Mouse (Mus musculus) lung, embryonic 16.5 days (tissue): ENCODE measurements around the gene Scrg1. TPM values are rescaled to one million over a fixed set of nuclear protein-coding genes. Genes with fewer than 3 reads are reported as not detected.
"Not testable (repeated sequence)": the region's sequence is repeated elsewhere in the genome, so short reads cannot be mapped to it uniquely, and the experiment has no call there.

Experiments
- ATAC-seq: fragments of 200-750 bp; cut with Nextera tagmentation; 2 replicates; pipeline ENCODE4 v1.8.0; 2017; ENCODE audit warnings: low read depth, mild to moderate bottlenecking, moderate library complexity
- H3K27ac ChIP-seq: fragments of 300-500 bp; sonication (generic); 2 replicates; pipeline ENCODE4 v1.5.1; 2014; ENCODE audit warnings: mild to moderate bottlenecking, control low read depth, low read length
- H3K27me3 ChIP-seq: fragments of 300-500 bp; sonication (generic); 2 replicates; pipeline ENCODE4 v1.6.1; 2014; ENCODE audit warnings: low read depth, low read length, mixed read lengths; ENCODE audit not compliant: control insufficient read depth, insufficient read depth
- H3K36me3 ChIP-seq: fragments of 300-500 bp; sonication (generic); 2 replicates; pipeline ENCODE4 v1.6.1; 2014; ENCODE audit warnings: low read length; ENCODE audit not compliant: control insufficient read depth, insufficient read depth
- H3K4me1 ChIP-seq: fragments of 300-500 bp; sonication (generic); replicated peaks from 2 replicates; pipeline ENCODE4 v1.6.1; 2014; ENCODE audit warnings: low read length, mixed read lengths; ENCODE audit not compliant: control insufficient read depth, insufficient read depth
- H3K4me2 ChIP-seq: fragments of 300-500 bp; sonication (generic); 2 replicates; pipeline ENCODE4 v1.6.1; 2014; ENCODE audit warnings: low read depth, low read length, control low read depth
- H3K4me3 ChIP-seq: fragments of 300-500 bp; sonication (generic); 2 replicates; pipeline ENCODE4 v1.5.1; 2014; ENCODE audit warnings: mild to moderate bottlenecking, low read length, control low read depth
- H3K9ac ChIP-seq: fragments of 300-500 bp; sonication (generic); 2 replicates; pipeline ENCODE4 v1.6.1; 2014; ENCODE audit warnings: low read length, control low read depth
- H3K9me3 ChIP-seq: fragments of 300-500 bp; sonication (generic); 2 replicates; pipeline ENCODE4 v1.6.1; 2016; ENCODE audit warnings: low read length; ENCODE audit not compliant: control insufficient read depth
- WGBS: fragments of 180-500 bp; shearing (Covaris S2); extraction: QIAGEN DNeasy Blood & Tissue Kit; methylation state at CpG from one replicate; pipeline ENCODE4 v1.1.7; 2014; 5-methylcytosine and 5-hydroxymethylcytosine counted together
- polyA plus RNA-seq: library from polyadenylated mRNA; unstranded; fragments of >200 nt; fragmentation: Nextera tagmentation; extraction: Ambion mirVana; gene quantifications from 2 replicates; pipeline ENCODE4 v1.2.1, GENCODE M21; 2015

Gene Scrg1
- polyA plus RNA-seq, 1 experiment from 2014 or later: 0.68 TPM

- H3K4me1 ChIP-seq: peaks cover 6% of the 10 kb centered on the region
- H3K4me3 ChIP-seq: no peak overlapping the region
- no peak overlapping the region for H3K9ac ChIP-seq
- H3K36me3 ChIP-seq: no peaks in the 10 kb centered on the region
- H3K27me3 ChIP-seq: no peaks in the 10 kb centered on the region
- H3K27ac ChIP-seq: no peak overlapping the region
- no peak overlapping the region for H3K4me2 ChIP-seq
- no peak for ATAC-seq
- no peaks in the 10 kb centered on the region for H3K9me3 ChIP-seq
Observed at GRCm38 (mm10) chr8:57489896-57490295, 34.2 kb downstream of the Scrg1 start.

GRCm38 (mm10) chr8:57491873-57492272 is 36.1 kb downstream of the Scrg1 start:
- ATAC-seq: no peak
- WGBS: 88% methylated on average over 4 of the region's 4 CpGs
- H3K27me3 ChIP-seq: no peaks in the 10 kb centered on the region

GRCm38 (mm10) chr8:57498494-57498846 is 42.7 kb downstream of the Scrg1 start:
- peak overlapping the region; percentile 13 for H3K4me3 ChIP-seq
- peak overlapping the region; percentile 45 for H3K4me2 ChIP-seq
- 49% methylated on average over 8 of the region's 8 CpGs for WGBS
- H3K9me3 ChIP-seq: no peaks in the 10 kb centered on the region
- no peak; the same call in 1 of the 2 replicates for ATAC-seq
- H3K27ac ChIP-seq: peak overlapping the region; percentile 81
- peaks cover 3% of the 10 kb centered on the region; the same call in 1 of the 2 replicates for H3K4me1 ChIP-seq
- H3K9ac ChIP-seq: 0 out of 2 replicates have a peak overlapping the region, but pooled peaks have one; percentile 13
- H3K36me3 ChIP-seq: no peaks in the 10 kb centered on the region
- H3K27me3 ChIP-seq: no peaks in the 10 kb centered on the region

More at GRCm38 (mm10) chr8:57491873-57492272, 36.1 kb downstream of the Scrg1 start:
- H3K36me3 ChIP-seq: no peaks in the 10 kb centered on the region
- H3K9ac ChIP-seq: no peak overlapping the region
- no peak overlapping the region for H3K4me3 ChIP-seq
- H3K4me2 ChIP-seq: no peak overlapping the region
- no peak overlapping the region for H3K27ac ChIP-seq
- H3K9me3 ChIP-seq: no peaks in the 10 kb centered on the region
- no peaks in the 10 kb centered on the region for H3K4me1 ChIP-seq

- no peaks in the 10 kb centered on the region for H3K27me3 ChIP-seq
- peak; percentile 86 for ATAC-seq
- WGBS: 26% methylated on average over 17 of the region's 17 CpGs
- H3K9ac ChIP-seq: peak overlapping the region; percentile 22; the same call in 1 of the 2 replicates
- H3K4me3 ChIP-seq: peak overlapping the region; percentile 13
- peak overlapping the region; percentile 81 for H3K27ac ChIP-seq
- peak overlapping the region; percentile 45 for H3K4me2 ChIP-seq
- H3K36me3 ChIP-seq: no peaks in the 10 kb centered on the region
- peaks cover 3% of the 10 kb centered on the region; the same call in 1 of the 2 replicates for H3K4me1 ChIP-seq
- H3K9me3 ChIP-seq: no peaks in the 10 kb centered on the region
Observed at GRCm38 (mm10) chr8:57498847-57499511, 43.3 kb downstream of the Scrg1 start.

GRCm38 (mm10) chr8:57503641-57504040 is 47.9 kb downstream of the Scrg1 start:
- no peak overlapping the region for H3K4me3 ChIP-seq
- no peaks in the 10 kb centered on the region for H3K9me3 ChIP-seq
- no peaks in the 10 kb centered on the region for H3K27me3 ChIP-seq
- H3K4me1 ChIP-seq: peaks cover 7% of the 10 kb centered on the region; the same call in 1 of the 2 replicates
- H3K36me3 ChIP-seq: no peaks in the 10 kb centered on the region
- H3K9ac ChIP-seq: no peak overlapping the region
- no peak overlapping the region for H3K4me2 ChIP-seq
- H3K27ac ChIP-seq: no peak overlapping the region
- WGBS: 49% methylated on average over 5 of the region's 5 CpGs
- no peak for ATAC-seq

GRCm38 (mm10) chr8:57505500-57505899 is 49.8 kb downstream of the Scrg1 start:
- not testable (repeated sequence) for H3K4me3 ChIP-seq, H3K27ac ChIP-seq, H3K36me3 ChIP-seq, H3K9me3 ChIP-seq, H3K4me1 ChIP-seq, ATAC-seq, H3K4me2 ChIP-seq, H3K27me3 ChIP-seq
- H3K9ac ChIP-seq: peak overlapping the region; percentile 11; the same call in 1 of the 2 replicates
- WGBS: 81% methylated on average over 1 of the region's 1 CpGs

GRCm38 (mm10) chr8:57507556-57508063 is 51.9 kb downstream of the Scrg1 start:
- Histone ChIP-seq H3K27me3 (no peaks in the 10 kb centered on the region), H3K9ac (no peak overlapping the region), H3K4me3 (no peak overlapping the region), H3K4me2 (no peak overlapping the region), H3K9me3 (no peaks in the 10 kb centered on the region), H3K36me3 (no peaks in the 10 kb centered on the region), H3K27ac (no peak overlapping the region), H3K4me1 (peaks cover 10% of the 10 kb centered on the region; the same call in 1 of the 2 replicates)
- WGBS: 86% methylated on average over 4 of the region's 4 CpGs
- ATAC-seq: no peak

- no peak for ATAC-seq
- no peaks in the 10 kb centered on the region for H3K9me3 ChIP-seq
- 0 out of 2 replicates have a peak, but pooled peaks cover 3% of the 10 kb centered on the region for H3K36me3 ChIP-seq
- H3K4me3 ChIP-seq: no peak overlapping the region
- H3K9ac ChIP-seq: no peak overlapping the region
- no peak overlapping the region for H3K4me2 ChIP-seq
- H3K4me1 ChIP-seq: peaks cover 13% of the 10 kb centered on the region
- peak overlapping the region; percentile 12; the same call in 1 of the 2 replicates for H3K27ac ChIP-seq
- WGBS: 69% methylated on average over 4 of the region's 4 CpGs
- H3K27me3 ChIP-seq: no peaks in the 10 kb centered on the region
Observed at GRCm38 (mm10) chr8:57508657-57509056, 52.9 kb downstream of the Scrg1 start.

- Histone ChIP-seq H3K27ac (peak overlapping the region; percentile 97), H3K4me1 (peaks cover 12% of the 10 kb centered on the region), H3K9me3 (no peaks in the 10 kb centered on the region), H3K9ac (peak overlapping the region; percentile 93), H3K27me3 (no peaks in the 10 kb centered on the region), H3K4me3 (peak overlapping the region; percentile 69), H3K36me3 (peaks cover 11% of the 10 kb centered on the region; the same call in 1 of the 2 replicates), H3K4me2 (peak overlapping the region; percentile 89)
- peak; percentile 1; the same call in 1 of the 2 replicates for ATAC-seq
- WGBS: under 1% methylated on average over 31 of the region's 31 CpGs
Observed at GRCm38 (mm10) chr8:57510791-57511315, 55.1 kb downstream of the Scrg1 start.
